Mouse (Mus musculus): ENCODE measurements around the gene Srsf12.
A peak's percentile ranks its signal among the peaks of the same experiment; 100 is the strongest.

Gene Srsf12

GRCm38 (mm10) chr4:33249716-33250230 lies 41.0 kb downstream of the Srsf12 start:
- no peak for DNase-seq (ENCODE audit: low spot score)

GRCm38 (mm10) chr4:33250867-33251266 lies 42.1 kb downstream of the Srsf12 start:
- DNase-seq (ENCODE audit: low spot score), result no peak

GRCm38 (mm10) chr4:33254706-33255105 lies 45.9 kb downstream of the Srsf12 start:
- DNase-seq (ENCODE audit: low spot score), result no peak

- peak; percentile 78 for DNase-seq (ENCODE audit: low spot score)
These were observed 48.6 kb downstream of the Srsf12 start for GRCm38 (mm10) chr4:33257263-33257964.

GRCm38 (mm10) chr4:33260311-33260710 lies 51.5 kb downstream of the Srsf12 start:
- DNase-seq (ENCODE audit: low spot score), result no peak

- peak; percentile 80 for DNase-seq (ENCODE audit: low spot score)
These were observed 52.5 kb downstream of the Srsf12 start for GRCm38 (mm10) chr4:33261311-33261753.

GRCm38 (mm10) chr4:33262897-33263296 lies 54.1 kb downstream of the Srsf12 start:
- DNase-seq (ENCODE audit: low spot score), result no peak

- DNase-seq (ENCODE audit: low spot score), result no peak
These were observed 56.4 kb downstream of the Srsf12 start for GRCm38 (mm10) chr4:33264979-33265726.

GRCm38 (mm10) chr4:33270386-33271314 lies 61.9 kb downstream of the Srsf12 start:
- DNase-seq (ENCODE audit: low spot score), result no peak

GRCm38 (mm10) chr4:33273437-33273836 lies 64.6 kb downstream of the Srsf12 start:
- no peak for DNase-seq (ENCODE audit: low spot score)

GRCm38 (mm10) chr4:33281891-33282685 lies 73.3 kb downstream of the Srsf12 start:
- DNase-seq (ENCODE audit: low spot score), result no peak
